Mouse (Mus musculus): ENCODE measurements around the gene Olfr1206. TPM values are rescaled to one million over a fixed set of nuclear protein-coding genes. Genes with fewer than 3 reads are reported as not detected.

Olfr1206 gene
- polyA plus RNA-seq (2012; ENCODE audit: low replicate concordance), result not detected in 2 replicates

GRCm38 (mm10) chr2:88862931-88863330 lies at the start of gene Olfr1206:
Gene Olfr1206 (plus strand): TSS chr2:88863231.

DNA sequence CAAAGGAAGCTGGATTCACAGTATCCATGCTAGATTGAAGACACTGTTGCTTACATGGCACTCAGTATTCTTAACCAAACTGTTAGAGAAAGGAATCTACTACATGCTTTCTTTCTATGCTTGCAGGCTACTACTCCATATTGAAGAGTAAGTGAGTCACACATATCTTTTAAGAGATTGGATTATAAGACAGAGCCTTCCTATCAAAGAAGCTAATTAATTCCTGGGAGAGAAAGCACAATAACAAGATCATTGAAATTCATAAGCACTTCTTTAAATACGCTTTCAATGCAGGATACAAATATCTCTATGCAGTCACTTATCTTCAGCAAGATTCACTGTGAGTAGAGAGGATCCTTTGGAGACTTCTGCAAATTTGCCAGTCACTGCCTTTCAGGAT lies 48.8 kb upstream of the Olfr1206 start, which contains the start of gene Olfr1202:
Gene Olfr1202, plus strand, starts transcription at position 301 of the 400 bp plus-strand sequence.

GRCm38 (mm10) chr2:88829437-88829836 lies 33.6 kb upstream of the Olfr1206 start, which contains the start of gene Olfr1205:
Gene Olfr1205 (plus strand): TSS chr2:88829737.

DNA sequence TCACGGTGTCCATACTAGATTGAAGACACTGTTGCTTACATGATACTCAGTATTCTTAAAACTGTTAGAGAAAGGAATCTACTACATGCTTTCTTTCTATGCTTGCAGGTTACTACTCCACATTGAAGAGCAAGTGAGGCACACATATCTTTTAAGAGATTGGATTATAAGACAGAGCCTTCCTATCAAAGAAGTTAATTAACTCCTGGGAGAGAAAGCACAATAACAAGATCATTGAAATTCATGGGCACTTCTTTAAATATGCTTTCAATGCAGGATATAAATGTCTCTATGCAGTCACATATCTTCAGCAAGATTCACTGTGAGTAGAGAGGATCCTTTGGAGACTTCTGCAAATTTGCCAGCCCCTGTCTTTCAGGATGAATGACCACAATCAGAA lies 14.0 kb upstream of the Olfr1206 start, which contains the start of gene Olfr1204:
Gene Olfr1204, plus strand, starts transcription at position 301 of the 400 bp plus-strand sequence.

GRCm38 (mm10) chr2:88902211-88902610 lies 39.2 kb downstream of the Olfr1206 start, which contains the start of gene Olfr1208:
Gene Olfr1208 (minus strand): TSS chr2:88902311.

GRCm38 (mm10) chr2:88915057-88915456 lies 52.0 kb downstream of the Olfr1206 start, which contains the start of gene Olfr1209:
Gene Olfr1209 (minus strand): TSS chr2:88915157.

Other genes starting within 250 kb of the Olfr1206 start
- not detected in 2 replicates for gene Olfr1191-ps1, start 222.7 kb upstream of the Olfr1206 start, polyA plus RNA-seq (2012; ENCODE audit: low replicate concordance)
- gene Olfr1192-ps1, start 214.7 kb upstream of the Olfr1206 start, polyA plus RNA-seq (2012; ENCODE audit: low replicate concordance), result not detected in 2 replicates
- not detected in 2 replicates for gene Olfr1193, start 187.6 kb upstream of the Olfr1206 start, polyA plus RNA-seq (2012; ENCODE audit: low replicate concordance)
- not detected in 2 replicates for gene Olfr1195, start 174.0 kb upstream of the Olfr1206 start, polyA plus RNA-seq (2012; ENCODE audit: low replicate concordance)
- not detected in 2 replicates for gene Olfr1196, start 158.6 kb upstream of the Olfr1206 start, polyA plus RNA-seq (2012; ENCODE audit: low replicate concordance)
- not detected in 2 replicates for gene Olfr1197, start 130.9 kb upstream of the Olfr1206 start, polyA plus RNA-seq (2012; ENCODE audit: low replicate concordance)
- not detected in 2 replicates for gene Olfr1198, start 111.9 kb upstream of the Olfr1206 start, polyA plus RNA-seq (2012; ENCODE audit: low replicate concordance)
- not detected in 2 replicates for gene Olfr1199, start 102.8 kb upstream of the Olfr1206 start, polyA plus RNA-seq (2012; ENCODE audit: low replicate concordance)
- not detected in 2 replicates for gene Olfr1200, start 92.7 kb upstream of the Olfr1206 start, polyA plus RNA-seq (2012; ENCODE audit: low replicate concordance)
- gene Olfr1201, start 70.2 kb upstream of the Olfr1206 start, polyA plus RNA-seq (2012; ENCODE audit: low replicate concordance), result not detected in 2 replicates
- not detected in 2 replicates for gene Olfr1202, start 48.7 kb upstream of the Olfr1206 start, polyA plus RNA-seq (2012; ENCODE audit: low replicate concordance)
- not detected in 2 replicates for gene Olfr1205, start 33.5 kb upstream of the Olfr1206 start, polyA plus RNA-seq (2012; ENCODE audit: low replicate concordance)
- gene Olfr1204, start 13.9 kb upstream of the Olfr1206 start, polyA plus RNA-seq (2012; ENCODE audit: low replicate concordance), result not detected in 2 replicates
- not detected in 2 replicates for gene Olfr1208, start 39.1 kb downstream of the Olfr1206 start, polyA plus RNA-seq (2012; ENCODE audit: low replicate concordance)
- not detected in 2 replicates for gene Olfr1209, start 51.9 kb downstream of the Olfr1206 start, polyA plus RNA-seq (2012; ENCODE audit: low replicate concordance)
- 0.03 TPM in 1 of 2 replicates, not detected in the other for gene Olfr1211, start 74.9 kb downstream of the Olfr1206 start, polyA plus RNA-seq (2012; ENCODE audit: low replicate concordance)
- gene Olfr1212, start 90.7 kb downstream of the Olfr1206 start, polyA plus RNA-seq (2012; ENCODE audit: low replicate concordance), result not detected in 2 replicates
- gene Gm13762, start 117.0 kb downstream of the Olfr1206 start, polyA plus RNA-seq (2012; ENCODE audit: low replicate concordance), result not detected in 2 replicates
- not detected in 2 replicates for gene Olfr1214, start 129.4 kb downstream of the Olfr1206 start, polyA plus RNA-seq (2012; ENCODE audit: low replicate concordance)
- gene Olfr1215, start 143.7 kb downstream of the Olfr1206 start, polyA plus RNA-seq (2012; ENCODE audit: low replicate concordance), result not detected in 2 replicates
- gene Olfr1216, start 155.1 kb downstream of the Olfr1206 start, polyA plus RNA-seq (2012; ENCODE audit: low replicate concordance), result not detected in 2 replicates
- not detected in 2 replicates for gene Olfr1217, start 168.8 kb downstream of the Olfr1206 start, polyA plus RNA-seq (2012; ENCODE audit: low replicate concordance)
- gene Olfr1218, start 198.0 kb downstream of the Olfr1206 start, polyA plus RNA-seq (2012; ENCODE audit: low replicate concordance), result not detected in 2 replicates
- gene Olfr1219, start 220.3 kb downstream of the Olfr1206 start, polyA plus RNA-seq (2012; ENCODE audit: low replicate concordance), result not detected in 2 replicates
- not detected in 2 replicates for gene Olfr1220, start 243.6 kb downstream of the Olfr1206 start, polyA plus RNA-seq (2012; ENCODE audit: low replicate concordance)

Data from hematopoietic multipotent progenitor cell, adult 10-12 weeks (in vitro differentiated cells).